Mouse (Mus musculus) ES-E14 (cell line): ENCODE results near the gene Wbp1l. TPM values are rescaled to one million over a fixed set of nuclear protein-coding genes. Genes with fewer than 3 reads are reported as not detected.

ENCODE experiments used
- DNase-seq: peaks from one replicate; pipeline ENCODE4 v3.0.0-alpha.2; 2013; ENCODE audit warnings: low read depth, low spot score
- H3K27ac ChIP-seq: 2 replicates; pipeline ENCODE4 v1.5.1; 2012; ENCODE audit warnings: low read depth, mild to moderate bottlenecking, low read length, moderate library complexity, mixed read lengths; ENCODE audit not compliant: poor library complexity, insufficient read depth, severe bottlenecking
- H3K36me3 ChIP-seq: 2 replicates; pipeline ENCODE4 v1.6.1; 2012; ENCODE audit warnings: mild to moderate bottlenecking, low read length, moderate library complexity, mixed read lengths; ENCODE audit not compliant: control insufficient read depth, poor library complexity, insufficient read depth, severe bottlenecking
- H3K4me1 ChIP-seq, 2 experiments: fragments of 150-350 bp in 1 of 2; sonication (generic) in 1 of 2; 2 replicates each; pipeline ENCODE4 v1.6.1; 2012; ENCODE audit warnings: low read length in 2 of 2, mild to moderate bottlenecking in 1 of 2, mixed read lengths in 1 of 2; ENCODE audit not compliant: control insufficient read depth in 2 of 2, insufficient read depth in 2 of 2, poor library complexity in 1 of 2
- H3K4me3 ChIP-seq, 2 experiments: fragments of 150-350 bp in 1 of 2; sonication (generic) in 1 of 2; 2 replicates each; pipeline ENCODE4 v1.5.1; 2012; ENCODE audit warnings: low read length in 2 of 2, low read depth in 1 of 2, mild to moderate bottlenecking in 1 of 2, mixed read lengths in 1 of 2; ENCODE audit not compliant: insufficient read depth in 1 of 2, poor library complexity in 1 of 2, severe bottlenecking in 1 of 2
- H3K9ac ChIP-seq: 2 replicates; pipeline ENCODE4 v1.6.1; 2012; ENCODE audit warnings: low read depth, mild to moderate bottlenecking, low read length, mixed read lengths; ENCODE audit not compliant: poor library complexity, insufficient read depth, severe bottlenecking
- H3K9me3 ChIP-seq: fragments of 150-350 bp; sonication (generic); 2 replicates; pipeline ENCODE4 v1.6.1; 2012; ENCODE audit warnings: low read depth, mild to moderate bottlenecking, low read length; ENCODE audit not compliant: control insufficient read depth, insufficient read depth
- CHD2 ChIP-seq: IDR thresholded peaks from 2 replicates; pipeline ENCODE4 v1.6.1; 2014; ENCODE audit warnings: mild to moderate bottlenecking, low read depth, low read length, inconsistent platforms
- HCFC1 ChIP-seq: IDR thresholded peaks from 2 replicates; pipeline ENCODE4 v1.6.1; 2012; ENCODE audit warnings: low read length, inconsistent platforms, borderline replicate concordance; ENCODE audit not compliant: insufficient read depth
- MAFK ChIP-seq: IDR thresholded peaks from 2 replicates; pipeline ENCODE4 v1.6.1; 2014; ENCODE audit warnings: mild to moderate bottlenecking, low read depth, low read length, inconsistent platforms; ENCODE audit not compliant: insufficient read depth
- ZC3H11A ChIP-seq: IDR thresholded peaks from 2 replicates; pipeline ENCODE4 v1.6.1; 2012; ENCODE audit warnings: low read depth, mild to moderate bottlenecking, inconsistent platforms, low read length, borderline replicate concordance
- ZNF384 ChIP-seq: IDR thresholded peaks from 2 replicates; pipeline ENCODE4 v1.6.1; 2012; ENCODE audit warnings: low read depth, low read length, inconsistent platforms
- in situ Hi-C, 2 experiments: fragments of 600-800 bp; cut with MboI; formaldehyde crosslinking; loops; one replicate each; pipeline ENCODE4 v1.15.1; 2025; ENCODE audit warnings: low sequenced_read_pairs in 2 of 2, inconsistent platforms in 1 of 2; ENCODE audit not compliant: unreplicated experiment in 2 of 2
- total RNA-seq: library from RNA; depleted of rRNA; stranded (reverse); fragments of 300-350 nt; gene quantifications from 2 replicates; pipeline ENCODE4 v1.2.3, GENCODE M21; 2012

Gene Wbp1l
- total RNA-seq, 1 experiment, result 40.2 TPM

GRCm38 (mm10) chr19:46621236-46622183, 22.6 kb downstream of the Wbp1l start:
- Histone ChIP-seq H3K4me3 (no peak overlapping the region), H3K4me1 (peaks cover 9 to 45% of the 10 kb centered on the region in 2 experiments), H3K9ac (no peak overlapping the region), H3K9me3 (no peaks in the 10 kb centered on the region), H3K36me3 (no peaks in the 10 kb centered on the region), H3K27ac (no peak overlapping the region)
- DNase-seq, result no peak
- in situ Hi-C loops, result no loop called here
- TF ChIP-seq ZC3H11A (no peak), CHD2 (no peak), HCFC1 (no peak), ZNF384 (no peak)

- H3K36me3 ChIP-seq, result no peaks in the 10 kb centered on the region
- H3K4me3 ChIP-seq, result no peak overlapping the region
- H3K9ac ChIP-seq, result no peak overlapping the region
- in situ Hi-C loops, result no loop called here
- H3K27ac ChIP-seq, result no peak overlapping the region
- no peak for TF ChIP-seq ZC3H11A
- TF ChIP-seq MAFK, result no peak
- TF ChIP-seq HCFC1, result no peak
- no peak for TF ChIP-seq CHD2
- TF ChIP-seq ZNF384, result no peak
- no peak for DNase-seq
- H3K4me1 ChIP-seq, result peaks cover 6 to 36% of the 10 kb centered on the region in 2 experiments
- H3K9me3 ChIP-seq, result no peaks in the 10 kb centered on the region
These were observed 23.8 kb downstream of the Wbp1l start for GRCm38 (mm10) chr19:46622659-46623193.

GRCm38 (mm10) chr19:46623194-46623667, 24.3 kb downstream of the Wbp1l start:
- H3K9me3 ChIP-seq, result no peaks in the 10 kb centered on the region
- 0 out of 4 replicates have a peak overlapping the region, but pooled peaks of 1 of the 2 experiments have one; percentile 20 for H3K4me3 ChIP-seq
- H3K36me3 ChIP-seq, result no peaks in the 10 kb centered on the region
- peaks cover 6 to 39% of the 10 kb centered on the region in 2 experiments for H3K4me1 ChIP-seq
- in situ Hi-C loops, result no loop called here
- DNase-seq, result no peak
- no peak overlapping the region for H3K9ac ChIP-seq
- TF ChIP-seq MAFK (no peak), HCFC1 (no peak), CHD2 (no peak), ZNF384 (no peak), ZC3H11A (no peak)
- no peak overlapping the region for H3K27ac ChIP-seq

GRCm38 (mm10) chr19:46623790-46624772, 25.2 kb downstream of the Wbp1l start:
- Histone ChIP-seq H3K9me3 (no peaks in the 10 kb centered on the region), H3K4me1 (peaks cover 6 to 39% of the 10 kb centered on the region in 2 experiments), H3K36me3 (no peaks in the 10 kb centered on the region), H3K4me3 (no peak overlapping the region), H3K9ac (no peak overlapping the region), H3K27ac (no peak overlapping the region)
- TF ChIP-seq HCFC1, result no peak
- no peak for TF ChIP-seq ZC3H11A
- TF ChIP-seq ZNF384, result no peak
- no peak for TF ChIP-seq MAFK
- no peak for TF ChIP-seq CHD2
- no peak for DNase-seq
- in situ Hi-C loops, result no loop called here
